Mouse (Mus musculus) heart, embryonic 12.5 days (tissue): Measurements from ENCODE around the gene Gins2. TPM values are rescaled to one million over a fixed set of nuclear protein-coding genes. Genes with fewer than 3 reads are reported as not detected.

Source experiments
- ATAC-seq: fragments of 200-750 bp; cut with Nextera tagmentation; 2 replicates; pipeline ENCODE4 v1.8.0; 2017; ENCODE audit warnings: moderate TSS enrichment, moderate library complexity; ENCODE audit not compliant: insufficient number of reproducible peaks, low FRiP score
- H3K27ac ChIP-seq: fragments of 300-500 bp; sonication (generic); 2 replicates; pipeline ENCODE4 v1.5.1; 2016; ENCODE audit warnings: mild to moderate bottlenecking, moderate library complexity; ENCODE audit not compliant: poor library complexity, severe bottlenecking
- H3K27me3 ChIP-seq: fragments of 300-500 bp; sonication (generic); replicated peaks from 2 replicates; pipeline ENCODE4 v1.6.1; 2016; ENCODE audit warnings: mild to moderate bottlenecking, moderate library complexity
- H3K36me3 ChIP-seq: fragments of 300-500 bp; sonication (generic); 2 replicates; pipeline ENCODE4 v1.6.1; 2016; ENCODE audit warnings: mild to moderate bottlenecking, moderate library complexity
- H3K4me1 ChIP-seq: fragments of 300-500 bp; sonication (generic); replicated peaks from 2 replicates; pipeline ENCODE4 v1.6.1; 2016; ENCODE audit warnings: mild to moderate bottlenecking
- H3K4me2 ChIP-seq: fragments of 300-500 bp; sonication (generic); 2 replicates; pipeline ENCODE4 v1.6.1; 2016; ENCODE audit warnings: mild to moderate bottlenecking, moderate library complexity
- H3K4me3 ChIP-seq: fragments of 300-500 bp; sonication (generic); 2 replicates; pipeline ENCODE4 v1.5.1; 2016; ENCODE audit warnings: mild to moderate bottlenecking
- H3K9ac ChIP-seq: fragments of 300-500 bp; sonication (generic); 2 replicates; pipeline ENCODE4 v1.6.1; 2016; ENCODE audit warnings: mild to moderate bottlenecking, moderate library complexity
- H3K9me3 ChIP-seq: fragments of 300-500 bp; sonication (generic); replicated peaks from 2 replicates; pipeline ENCODE4 v1.6.1; 2016; ENCODE audit warnings: mild to moderate bottlenecking, moderate library complexity
- WGBS: fragments of 180-500 bp; shearing (Covaris S2); methylation state at CpG from one replicate; pipeline ENCODE4 v1.1.7; 2016; 5-methylcytosine and 5-hydroxymethylcytosine counted together
- polyA plus RNA-seq: library from polyadenylated mRNA; unstranded; fragments of >200 nt; fragmentation: Nextera tagmentation; extraction: Ambion mirVana; gene quantifications from 2 replicates; pipeline ENCODE4 v1.2.1, GENCODE M21; 2016

Gins2 gene
- polyA plus RNA-seq, 1 experiment from 2014 or later = 63.4 TPM

- Histone ChIP-seq H3K4me2 (no peak overlapping the region), H3K9ac (peak overlapping the region; percentile 21; the same call in 1 of the 2 replicates), H3K4me1 (peaks cover 33% of the 10 kb centered on the region), H3K36me3 (peaks cover 99% of the 10 kb centered on the region), H3K4me3 (no peak overlapping the region), H3K27ac (peak overlapping the region; percentile 16; the same call in 1 of the 2 replicates), H3K27me3 (no peaks in the 10 kb centered on the region), H3K9me3 (no peaks in the 10 kb centered on the region)
- WGBS = 57% methylated on average over 9 of the region's 9 CpGs
- ATAC-seq = peak; percentile 28; the same call in 1 of the 2 replicates
These were observed 13.3 kb downstream of the Gins2 start for GRCm38 (mm10) chr8:120575801-120576200.

DNA sequence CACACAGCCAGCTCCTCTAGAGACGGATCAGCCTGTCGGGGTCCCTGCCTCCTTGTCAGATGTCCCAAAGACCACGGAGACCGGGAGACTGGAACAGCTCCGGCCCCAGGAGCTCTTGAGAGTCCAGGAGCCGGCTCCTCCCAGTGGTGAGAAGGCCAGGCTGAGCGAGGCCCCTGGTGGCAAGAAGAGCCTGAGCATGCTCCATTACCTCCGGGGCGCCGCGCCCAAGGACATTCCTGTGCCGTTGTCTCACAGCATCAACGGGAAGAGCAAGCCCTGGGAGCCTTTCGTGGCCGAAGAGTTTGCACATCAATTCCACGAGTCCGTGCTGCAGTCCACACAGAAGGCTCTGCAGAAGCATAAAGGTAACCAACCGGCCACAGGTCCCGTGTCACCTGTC, 14.2 kb downstream of the Gins2 start:
- H3K27ac ChIP-seq = 0 out of 2 replicates have a peak overlapping the region, but pooled peaks have one; percentile 6
- no peak overlapping the region for H3K4me2 ChIP-seq
- H3K9me3 ChIP-seq = no peaks in the 10 kb centered on the region
- no peak overlapping the region for H3K4me3 ChIP-seq
- H3K4me1 ChIP-seq = peaks cover 42% of the 10 kb centered on the region
- peaks cover 96% of the 10 kb centered on the region for H3K36me3 ChIP-seq
- 0 out of 2 replicates have a peak overlapping the region, but pooled peaks have one; percentile 21 for H3K9ac ChIP-seq
- H3K27me3 ChIP-seq = no peaks in the 10 kb centered on the region
- ATAC-seq = no peak
- WGBS = 60% methylated on average over 19 of the region's 19 CpGs

DNA sequence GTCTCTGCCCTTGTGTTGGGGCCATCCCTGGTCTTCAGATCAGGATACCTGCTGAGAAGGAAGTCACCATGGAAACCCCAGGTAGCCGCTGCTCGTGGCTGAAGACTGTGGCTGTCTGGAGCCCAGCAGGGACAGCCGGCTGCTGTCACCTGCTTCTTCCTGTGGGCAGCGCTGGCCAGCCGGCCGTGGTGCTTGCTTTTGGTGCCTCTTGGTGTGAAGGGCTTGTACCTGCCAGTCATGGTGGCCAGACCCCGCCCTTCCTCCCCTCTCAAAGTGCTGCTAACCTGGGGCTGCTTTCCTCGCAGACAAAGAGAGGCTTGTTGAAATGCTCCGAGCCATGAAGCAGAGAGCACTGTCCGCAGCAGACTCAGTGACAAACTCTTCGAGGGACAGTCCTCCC, 15.2 kb downstream of the Gins2 start:
- no peak overlapping the region for H3K4me2 ChIP-seq
- 82% methylated on average over 11 of the region's 11 CpGs for WGBS
- peaks cover 98% of the 10 kb centered on the region for H3K36me3 ChIP-seq
- H3K4me1 ChIP-seq = peaks cover 45% of the 10 kb centered on the region
- no peak for ATAC-seq
- H3K27ac ChIP-seq = no peak overlapping the region
- no peaks in the 10 kb centered on the region for H3K9me3 ChIP-seq
- H3K4me3 ChIP-seq = no peak overlapping the region
- no peak overlapping the region for H3K9ac ChIP-seq
- no peaks in the 10 kb centered on the region for H3K27me3 ChIP-seq

- no peak for ATAC-seq
- 85% methylated on average over 21 of the region's 21 CpGs for WGBS
- Histone ChIP-seq H3K27ac (no peak overlapping the region), H3K9ac (no peak overlapping the region), H3K27me3 (no peaks in the 10 kb centered on the region), H3K4me2 (no peak overlapping the region), H3K36me3 (peaks cover 98% of the 10 kb centered on the region), H3K4me3 (no peak overlapping the region), H3K4me1 (peaks cover 45% of the 10 kb centered on the region), H3K9me3 (no peaks in the 10 kb centered on the region)
These were observed 16.6 kb downstream of the Gins2 start for GRCm38 (mm10) chr8:120572534-120572933.

DNA sequence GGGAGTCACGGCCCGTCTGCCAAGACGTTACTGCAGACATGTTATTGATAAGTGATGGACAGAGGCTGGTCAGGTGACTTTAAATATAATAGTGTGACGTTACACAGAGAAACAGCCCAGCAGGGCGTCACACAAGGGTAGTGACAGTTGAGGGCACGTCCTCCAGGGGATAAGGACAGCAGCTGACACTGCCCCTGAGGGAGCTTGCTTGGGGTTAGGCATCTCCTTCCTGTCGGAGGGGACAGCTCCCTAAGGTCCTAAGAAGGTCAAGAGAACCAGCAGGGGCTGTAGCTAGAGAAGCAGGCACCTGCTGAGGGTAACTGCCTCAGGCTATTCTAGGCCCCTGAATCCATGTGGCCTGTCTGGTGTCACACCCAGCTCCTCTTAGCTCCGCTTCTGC, 17.5 kb downstream of the Gins2 start:
- WGBS = 80% methylated on average over 8 of the region's 8 CpGs
- H3K4me2 ChIP-seq = no peak overlapping the region
- H3K9ac ChIP-seq = no peak overlapping the region
- no peak overlapping the region for H3K27ac ChIP-seq
- no peak overlapping the region for H3K4me3 ChIP-seq
- peaks cover 45% of the 10 kb centered on the region for H3K4me1 ChIP-seq
- no peak for ATAC-seq
- no peaks in the 10 kb centered on the region for H3K27me3 ChIP-seq
- no peaks in the 10 kb centered on the region for H3K9me3 ChIP-seq
- H3K36me3 ChIP-seq = peaks cover 98% of the 10 kb centered on the region

- Histone ChIP-seq H3K27me3 (no peaks in the 10 kb centered on the region), H3K9me3 (no peaks in the 10 kb centered on the region), H3K9ac (peak overlapping the region; percentile 46; the same call in 1 of the 2 replicates), H3K4me2 (no peak overlapping the region), H3K27ac (0 out of 2 replicates have a peak overlapping the region, but pooled peaks have one; percentile 5), H3K36me3 (peaks cover 96% of the 10 kb centered on the region), H3K4me3 (no peak overlapping the region), H3K4me1 (peaks cover 44% of the 10 kb centered on the region)
- no peak for ATAC-seq
- 49% methylated on average over 13 of the region's 13 CpGs for WGBS
These were observed 19.0 kb downstream of the Gins2 start for GRCm38 (mm10) chr8:120569939-120570715.

GRCm38 (mm10) chr8:120569123-120569522, 20.0 kb downstream of the Gins2 start:
- Histone ChIP-seq H3K4me3 (no peak overlapping the region), H3K27ac (no peak overlapping the region), H3K4me1 (peaks cover 43% of the 10 kb centered on the region), H3K27me3 (no peaks in the 10 kb centered on the region), H3K9me3 (no peaks in the 10 kb centered on the region), H3K9ac (no peak overlapping the region), H3K4me2 (no peak overlapping the region), H3K36me3 (peaks cover 88% of the 10 kb centered on the region)
- WGBS = 93% methylated on average over 17 of the region's 17 CpGs
- no peak for ATAC-seq

GRCm38 (mm10) chr8:120568164-120568798, 20.8 kb downstream of the Gins2 start:
- Histone ChIP-seq H3K9ac (no peak overlapping the region), H3K27me3 (no peaks in the 10 kb centered on the region), H3K9me3 (no peaks in the 10 kb centered on the region), H3K27ac (no peak overlapping the region), H3K4me1 (peaks cover 49% of the 10 kb centered on the region), H3K4me3 (no peak overlapping the region), H3K36me3 (peaks cover 80% of the 10 kb centered on the region), H3K4me2 (no peak overlapping the region)
- no peak for ATAC-seq
- WGBS = 94% methylated on average over 37 of the region's 37 CpGs

GRCm38 (mm10) chr8:120567731-120568130, 21.4 kb downstream of the Gins2 start:
- Histone ChIP-seq H3K4me2 (no peak overlapping the region), H3K4me3 (no peak overlapping the region), H3K36me3 (peaks cover 74% of the 10 kb centered on the region), H3K27ac (no peak overlapping the region), H3K4me1 (peaks cover 55% of the 10 kb centered on the region), H3K9ac (no peak overlapping the region), H3K9me3 (no peaks in the 10 kb centered on the region), H3K27me3 (no peaks in the 10 kb centered on the region)
- no peak for ATAC-seq
- 96% methylated on average over 17 of the region's 17 CpGs for WGBS

- Histone ChIP-seq H3K4me1 (peaks cover 65% of the 10 kb centered on the region), H3K27ac (no peak overlapping the region)
- ATAC-seq = no peak
These were observed 22.4 kb downstream of the Gins2 start for GRCm38 (mm10) chr8:120566681-120567080.

DNA sequence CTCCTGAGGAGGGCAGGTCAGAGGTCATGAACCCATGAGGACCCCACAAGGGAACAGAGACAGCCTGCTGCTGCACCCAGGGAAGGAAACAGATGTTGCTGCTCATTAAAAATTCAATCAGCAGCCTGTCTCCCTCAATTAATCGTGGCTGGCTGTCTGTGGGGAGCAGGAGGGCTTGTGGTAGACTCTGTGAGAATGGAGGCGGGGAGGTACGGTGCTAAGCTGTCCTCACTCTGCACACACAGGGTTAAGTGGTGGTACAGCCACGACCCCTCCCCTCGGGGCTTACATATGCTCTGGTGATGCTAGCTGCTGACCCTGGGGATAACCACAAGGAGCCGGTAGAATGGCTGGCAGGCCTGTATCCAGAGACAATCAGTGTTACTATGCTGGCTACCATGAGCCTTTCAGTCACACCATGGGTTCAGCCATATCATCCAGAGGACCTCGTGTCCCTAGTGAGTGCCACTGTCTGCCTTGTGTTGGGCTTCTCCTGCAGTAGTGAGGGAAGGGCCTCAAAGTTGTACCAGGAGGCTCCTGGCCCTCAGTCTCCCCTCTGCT, 23.9 kb downstream of the Gins2 start:
- no peak for ATAC-seq
- Histone ChIP-seq H3K27me3 (no peaks in the 10 kb centered on the region), H3K27ac (peak overlapping the region; percentile 65), H3K9ac (peak overlapping the region; percentile 50; the same call in 1 of the 2 replicates), H3K4me1 (peaks cover 71% of the 10 kb centered on the region), H3K4me3 (no peak overlapping the region), H3K36me3 (peaks cover 50% of the 10 kb centered on the region), H3K9me3 (no peaks in the 10 kb centered on the region), H3K4me2 (no peak overlapping the region)
- 42% methylated on average over 7 of the region's 7 CpGs for WGBS

More at GRCm38 (mm10) chr8:120566681-120567080, 22.4 kb downstream of the Gins2 start:
- Histone ChIP-seq H3K27me3 (no peaks in the 10 kb centered on the region), H3K9ac (no peak overlapping the region), H3K9me3 (no peaks in the 10 kb centered on the region), H3K36me3 (peaks cover 64% of the 10 kb centered on the region), H3K4me3 (no peak overlapping the region), H3K4me2 (no peak overlapping the region)
- WGBS = 90% methylated on average over 8 of the region's 8 CpGs
